Mouse (Mus musculus): ENCODE measurements at regions not wholly inside any gene's neighbourhood (a gene's known extent, or its start where the extent isn't known, plus 50 kb on each side); places are given as distances from the start of the nearest gene placed in this dataset.
A peak's percentile ranks its signal among the peaks of the same experiment; 100 is the strongest.

DNA sequence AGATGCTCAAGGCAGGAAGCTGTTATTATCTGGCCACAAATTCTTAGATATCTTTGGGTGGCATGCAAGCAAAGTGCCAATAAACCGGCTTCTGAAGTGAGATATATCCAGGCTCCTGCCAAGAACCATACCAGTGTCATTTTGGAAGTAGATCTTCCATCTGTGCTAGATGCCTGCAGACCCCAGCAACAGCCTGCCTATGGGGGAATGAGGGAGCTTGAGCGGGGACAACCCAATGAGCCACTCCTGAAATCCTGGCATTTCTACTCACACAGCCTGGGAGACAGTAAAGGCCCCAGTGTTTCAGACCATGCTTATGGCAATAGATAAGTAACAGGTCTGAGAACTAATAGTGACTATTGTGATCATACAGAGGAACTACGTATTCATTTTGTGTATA lies 109.3 kb upstream of the Smad1 start:
- Histone ChIP-seq H3K36me3 (ENCODE audit: control insufficient read depth, insufficient read depth, low read length) (no peaks in the 10 kb centered on the region), H3K4me2 (ENCODE audit: low read depth, low read length) (no peak overlapping the region), H3K9me3 (ENCODE audit: control insufficient read depth, low read length) (peaks cover 6% of the 10 kb centered on the region; the same call in 1 of the 2 replicates), H3K4me1 (ENCODE audit: control insufficient read depth, insufficient read depth, low read length) (no peaks in the 10 kb centered on the region), H3K9ac (ENCODE audit: low read depth, low read length) (no peak overlapping the region), H3K27me3 (replicated peaks; ENCODE audit: control insufficient read depth, insufficient read depth, low read length) (no peaks in the 10 kb centered on the region), H3K4me3 (ENCODE audit: low read depth, low read length) (no peak overlapping the region), H3K27ac (replicated peaks; ENCODE audit: low read depth, low read length) (no peak overlapping the region)
- 92% methylated on average over 3 of the region's 3 CpGs for WGBS
- DNase-seq (ENCODE audit: low spot score) (no peak), ATAC-seq (ENCODE audit: low read depth) (no peak)

DNA sequence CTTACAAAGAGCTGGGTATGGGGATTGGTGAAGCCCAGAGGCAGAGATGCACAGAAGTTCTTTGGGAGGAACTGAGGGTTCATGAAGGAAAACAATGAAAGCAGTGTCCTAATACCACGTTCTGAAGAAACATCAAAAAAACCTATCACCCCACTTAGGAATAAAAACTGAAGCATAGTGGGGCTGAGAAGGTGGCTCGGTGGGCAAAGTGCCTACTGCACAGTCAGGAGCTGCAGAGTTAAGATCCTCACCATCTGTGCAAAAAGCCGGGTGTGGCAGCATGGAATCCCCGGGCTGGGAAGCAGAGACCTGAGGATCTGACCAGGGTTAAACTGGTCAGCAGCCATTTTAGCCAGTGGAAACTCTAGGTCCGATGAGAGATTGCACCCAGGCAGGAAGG lies 106.1 kb upstream of the Smad1 start:
- Histone ChIP-seq H3K9me3 (ENCODE audit: control insufficient read depth, low read length) (no peaks in the 10 kb centered on the region), H3K36me3 (ENCODE audit: control insufficient read depth, insufficient read depth, low read length) (no peaks in the 10 kb centered on the region), H3K27me3 (replicated peaks; ENCODE audit: control insufficient read depth, insufficient read depth, low read length) (no peaks in the 10 kb centered on the region), H3K9ac (ENCODE audit: low read depth, low read length) (no peak overlapping the region), H3K27ac (replicated peaks; ENCODE audit: low read depth, low read length) (no peak overlapping the region), H3K4me2 (ENCODE audit: low read depth, low read length) (no peak overlapping the region), H3K4me3 (ENCODE audit: low read depth, low read length) (no peak overlapping the region), H3K4me1 (ENCODE audit: control insufficient read depth, insufficient read depth, low read length) (no peaks in the 10 kb centered on the region)
- 54% methylated on average over 5 of the region's 5 CpGs for WGBS
- ATAC-seq (ENCODE audit: low read depth) (no peak), DNase-seq (ENCODE audit: low spot score) (no peak)

DNA sequence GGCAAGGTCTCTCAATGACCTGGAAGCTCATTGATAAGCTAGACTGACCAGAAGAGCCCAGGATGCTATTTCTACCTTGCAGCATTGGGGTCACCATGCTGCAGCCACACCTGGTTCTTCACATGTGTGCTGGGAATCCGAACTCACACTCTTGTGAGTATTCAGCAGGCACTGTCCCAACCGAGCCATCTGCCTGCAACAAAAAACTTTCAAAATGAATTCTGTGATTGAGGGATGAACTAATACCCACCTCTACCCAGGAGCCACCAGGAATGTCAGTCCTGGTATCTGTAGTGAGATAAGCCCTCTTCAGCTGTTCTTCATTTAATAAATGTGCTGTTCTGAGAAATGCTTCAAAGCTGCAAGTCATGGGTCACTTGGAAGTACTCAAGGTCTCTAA lies 104.6 kb upstream of the Smad1 start:
- Histone ChIP-seq H3K9ac (ENCODE audit: low read depth, low read length) (no peak overlapping the region), H3K4me3 (ENCODE audit: low read depth, low read length) (no peak overlapping the region), H3K36me3 (ENCODE audit: control insufficient read depth, insufficient read depth, low read length) (no peaks in the 10 kb centered on the region), H3K4me1 (ENCODE audit: control insufficient read depth, insufficient read depth, low read length) (no peaks in the 10 kb centered on the region; the same call in 1 of the 2 replicates), H3K27ac (replicated peaks; ENCODE audit: low read depth, low read length) (no peak overlapping the region), H3K27me3 (replicated peaks; ENCODE audit: control insufficient read depth, insufficient read depth, low read length) (no peaks in the 10 kb centered on the region), H3K4me2 (ENCODE audit: low read depth, low read length) (no peak overlapping the region), H3K9me3 (ENCODE audit: control insufficient read depth, low read length) (no peaks in the 10 kb centered on the region)
- no peak for ATAC-seq (ENCODE audit: low read depth)
- 74% methylated on average over 2 of the region's 2 CpGs for WGBS
- DNase-seq (ENCODE audit: low spot score) = no peak

DNA sequence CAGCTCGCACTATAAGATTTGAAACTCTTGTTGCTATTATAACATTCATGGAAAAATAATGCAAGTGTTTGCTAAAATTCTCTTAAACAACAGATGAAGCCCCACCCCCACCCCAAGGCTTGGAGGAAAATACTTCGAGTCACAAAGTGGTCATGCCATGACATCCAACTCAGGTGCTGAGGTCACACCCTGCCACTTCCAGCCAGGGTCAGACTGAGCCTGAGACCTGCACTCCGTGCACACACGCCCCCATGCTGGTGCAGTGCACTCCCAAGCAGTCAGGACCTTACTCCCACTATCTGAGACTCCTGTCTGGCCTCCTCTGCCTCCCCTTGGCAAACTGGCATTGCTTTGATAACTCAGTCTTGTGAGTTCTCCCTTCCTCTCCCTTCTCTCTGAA lies 102.7 kb upstream of the Smad1 start:
- no peaks in the 10 kb centered on the region for H3K36me3 ChIP-seq (ENCODE audit: control insufficient read depth, insufficient read depth, low read length)
- H3K27me3 ChIP-seq (replicated peaks; ENCODE audit: control insufficient read depth, insufficient read depth, low read length) = no peaks in the 10 kb centered on the region
- no peak overlapping the region for H3K27ac ChIP-seq (replicated peaks; ENCODE audit: low read depth, low read length)
- no peak overlapping the region for H3K4me3 ChIP-seq (ENCODE audit: low read depth, low read length)
- peaks cover 13% of the 10 kb centered on the region; the same call in 1 of the 2 replicates for H3K4me1 ChIP-seq (ENCODE audit: control insufficient read depth, insufficient read depth, low read length)
- DNase-seq (ENCODE audit: low spot score) (no peak), ATAC-seq (ENCODE audit: low read depth) (no peak)
- H3K4me2 ChIP-seq (ENCODE audit: low read depth, low read length) = no peak overlapping the region
- no peak overlapping the region for H3K9ac ChIP-seq (ENCODE audit: low read depth, low read length)
- WGBS = 86% methylated on average over 4 of the region's 4 CpGs
- no peaks in the 10 kb centered on the region for H3K9me3 ChIP-seq (ENCODE audit: control insufficient read depth, low read length)

DNA sequence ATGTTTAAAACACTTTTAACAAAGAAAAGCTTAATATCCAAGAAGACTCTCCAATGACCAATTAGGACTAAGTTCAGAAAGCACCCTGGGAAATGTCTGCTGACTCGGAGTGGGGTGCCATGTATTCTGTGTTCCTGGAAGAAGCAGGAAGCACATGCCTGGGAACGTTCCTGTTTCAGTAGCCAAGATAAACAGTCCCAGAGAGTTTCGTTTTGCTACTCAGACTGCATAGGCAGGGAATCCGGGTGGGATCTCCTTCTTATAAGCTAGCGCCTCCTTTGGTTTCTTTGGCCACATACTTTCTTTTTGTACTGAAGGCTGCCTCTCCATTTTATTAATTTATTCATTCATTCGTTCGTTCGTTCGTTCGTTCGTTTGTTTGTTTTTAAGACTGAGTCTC lies 101.9 kb upstream of the Smad1 start:
- Histone ChIP-seq H3K9ac (ENCODE audit: low read depth, low read length) (no peak overlapping the region), H3K4me3 (ENCODE audit: low read depth, low read length) (no peak overlapping the region), H3K4me2 (ENCODE audit: low read depth, low read length) (no peak overlapping the region), H3K4me1 (ENCODE audit: control insufficient read depth, insufficient read depth, low read length) (peaks cover 13% of the 10 kb centered on the region; the same call in 1 of the 2 replicates), H3K9me3 (ENCODE audit: control insufficient read depth, low read length) (no peaks in the 10 kb centered on the region), H3K27ac (replicated peaks; ENCODE audit: low read depth, low read length) (no peak overlapping the region), H3K36me3 (ENCODE audit: control insufficient read depth, insufficient read depth, low read length) (no peaks in the 10 kb centered on the region), H3K27me3 (replicated peaks; ENCODE audit: control insufficient read depth, insufficient read depth, low read length) (no peaks in the 10 kb centered on the region)
- WGBS = 84% methylated on average over 11 of the region's 11 CpGs
- DNase-seq (ENCODE audit: low spot score) = no peak
- no peak for ATAC-seq (ENCODE audit: low read depth)

DNA sequence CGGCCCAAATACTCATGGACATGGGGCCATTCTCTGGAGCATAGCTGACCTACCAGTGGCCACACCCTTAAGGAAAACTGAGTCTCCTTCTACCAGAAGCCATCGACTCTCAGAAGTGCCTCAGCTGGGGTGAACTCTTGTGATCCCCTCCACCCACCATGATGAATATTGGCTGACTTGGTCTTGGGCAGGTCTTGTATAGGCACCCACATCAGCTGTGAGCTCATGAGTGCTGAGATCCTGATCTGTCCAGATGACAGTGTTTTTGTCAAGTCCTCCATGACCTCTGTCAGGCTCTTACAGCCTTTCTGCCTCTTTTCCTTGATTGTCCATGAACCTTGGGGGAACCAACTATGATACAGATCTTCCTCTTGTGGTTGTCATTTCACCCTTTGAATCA lies 99.9 kb upstream of the Smad1 start:
- Histone ChIP-seq H3K4me1 (ENCODE audit: control insufficient read depth, insufficient read depth, low read length) (peaks cover 13% of the 10 kb centered on the region; the same call in 1 of the 2 replicates), H3K27me3 (replicated peaks; ENCODE audit: control insufficient read depth, insufficient read depth, low read length) (no peaks in the 10 kb centered on the region), H3K9ac (ENCODE audit: low read depth, low read length) (no peak overlapping the region), H3K27ac (replicated peaks; ENCODE audit: low read depth, low read length) (no peak overlapping the region), H3K36me3 (ENCODE audit: control insufficient read depth, insufficient read depth, low read length) (no peaks in the 10 kb centered on the region), H3K4me3 (ENCODE audit: low read depth, low read length) (no peak overlapping the region), H3K4me2 (ENCODE audit: low read depth, low read length) (no peak overlapping the region), H3K9me3 (ENCODE audit: control insufficient read depth, low read length) (no peaks in the 10 kb centered on the region)
- no peak for ATAC-seq (ENCODE audit: low read depth)
- DNase-seq (ENCODE audit: low spot score) = no peak
- 89% methylated on average over 2 of the region's 2 CpGs for WGBS

DNA sequence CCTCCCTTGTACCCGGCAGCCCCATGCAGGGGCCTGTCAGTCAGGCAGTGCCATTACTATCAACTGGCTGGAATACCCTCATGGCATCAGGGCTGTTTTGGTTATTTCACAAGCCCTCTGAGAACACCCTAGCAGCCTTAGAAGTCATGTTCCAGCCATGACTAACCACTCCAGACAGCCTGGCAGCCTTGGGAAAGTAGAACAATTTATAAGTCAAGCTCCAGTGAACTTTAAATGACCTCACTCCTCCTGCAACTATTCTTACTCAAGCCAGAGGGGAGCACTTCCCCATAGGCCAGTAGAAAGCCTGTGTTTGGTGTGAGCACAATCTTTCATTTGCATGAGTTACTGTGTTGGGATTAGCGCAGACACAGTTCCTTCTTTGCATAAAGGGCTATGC lies 99.3 kb upstream of the Smad1 start:
- Histone ChIP-seq H3K4me2 (ENCODE audit: low read depth, low read length) (no peak overlapping the region), H3K36me3 (ENCODE audit: control insufficient read depth, insufficient read depth, low read length) (no peaks in the 10 kb centered on the region), H3K9me3 (ENCODE audit: control insufficient read depth, low read length) (no peaks in the 10 kb centered on the region), H3K9ac (ENCODE audit: low read depth, low read length) (no peak overlapping the region), H3K4me3 (ENCODE audit: low read depth, low read length) (no peak overlapping the region), H3K27me3 (replicated peaks; ENCODE audit: control insufficient read depth, insufficient read depth, low read length) (no peaks in the 10 kb centered on the region), H3K27ac (replicated peaks; ENCODE audit: low read depth, low read length) (no peak overlapping the region), H3K4me1 (ENCODE audit: control insufficient read depth, insufficient read depth, low read length) (peaks cover 13% of the 10 kb centered on the region; the same call in 1 of the 2 replicates)
- peak; percentile 61 for DNase-seq (ENCODE audit: low spot score)
- ATAC-seq (ENCODE audit: low read depth) = peak; percentile 22; the same call in 1 of the 2 replicates
- WGBS = 66% methylated on average over 2 of the region's 2 CpGs

DNA sequence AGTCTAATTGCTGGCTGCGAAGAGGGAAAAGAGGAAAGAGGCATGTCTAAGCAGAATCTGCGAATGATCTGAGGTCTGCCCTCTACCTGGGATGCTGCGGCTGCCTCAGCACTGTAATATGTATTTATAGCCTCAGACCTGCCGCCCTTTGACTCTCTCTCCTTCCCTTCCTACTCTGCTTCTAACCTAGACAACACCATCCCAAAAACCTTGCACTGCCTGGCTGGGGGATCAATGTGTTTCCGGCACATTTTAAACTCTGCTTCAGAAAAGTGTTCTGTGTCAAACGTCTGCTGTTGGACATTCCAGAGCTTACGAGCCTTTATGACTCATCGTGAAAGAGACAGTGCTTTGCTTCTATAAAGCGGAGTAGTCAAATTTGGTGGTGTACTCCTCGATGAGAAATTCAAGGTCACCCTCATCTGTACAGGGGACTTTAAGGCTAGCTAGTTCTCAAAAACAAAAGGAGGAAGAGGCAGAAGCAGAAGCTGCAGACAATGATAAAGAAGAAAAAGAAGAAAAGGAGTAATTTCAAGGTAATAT lies 91.9 kb upstream of the Smad1 start:
- WGBS = 56% methylated on average over 10 of the region's 10 CpGs
- Histone ChIP-seq H3K4me2 (ENCODE audit: low read depth, low read length) (no peak overlapping the region), H3K9me3 (ENCODE audit: control insufficient read depth, low read length) (no peaks in the 10 kb centered on the region), H3K27ac (replicated peaks; ENCODE audit: low read depth, low read length) (no peak overlapping the region), H3K27me3 (replicated peaks; ENCODE audit: control insufficient read depth, insufficient read depth, low read length) (no peaks in the 10 kb centered on the region), H3K9ac (ENCODE audit: low read depth, low read length) (no peak overlapping the region), H3K36me3 (ENCODE audit: control insufficient read depth, insufficient read depth, low read length) (no peaks in the 10 kb centered on the region), H3K4me1 (ENCODE audit: control insufficient read depth, insufficient read depth, low read length) (no peaks in the 10 kb centered on the region), H3K4me3 (ENCODE audit: low read depth, low read length) (no peak overlapping the region)
- ATAC-seq (ENCODE audit: low read depth) (no peak), DNase-seq (ENCODE audit: low spot score) (no peak)

DNA sequence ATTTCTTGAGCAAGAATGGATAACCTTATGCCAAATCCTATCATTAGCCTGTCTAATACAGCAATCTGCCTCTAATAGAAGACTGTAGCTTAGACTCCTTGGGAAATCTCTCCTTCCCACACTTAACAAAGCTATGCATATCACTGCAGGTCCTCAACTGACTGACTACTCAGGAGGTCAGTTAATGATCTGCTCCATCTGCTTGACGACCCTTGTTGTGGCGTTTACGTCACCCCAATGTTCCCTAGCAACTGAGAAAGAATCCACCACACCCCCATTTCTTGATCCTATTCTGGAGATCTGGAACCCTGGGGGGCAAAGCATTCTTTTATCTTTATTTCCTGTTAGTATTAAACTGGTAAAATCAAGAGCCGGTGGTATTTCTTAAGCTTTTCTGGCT lies 91.4 kb upstream of the Smad1 start:
- H3K27me3 ChIP-seq (replicated peaks; ENCODE audit: control insufficient read depth, insufficient read depth, low read length) = no peaks in the 10 kb centered on the region
- ATAC-seq (ENCODE audit: low read depth) (no peak), DNase-seq (ENCODE audit: low spot score) (no peak)
- H3K4me2 ChIP-seq (ENCODE audit: low read depth, low read length) = no peak overlapping the region
- WGBS = 58% methylated on average over 4 of the region's 4 CpGs
- H3K9ac ChIP-seq (ENCODE audit: low read depth, low read length) = no peak overlapping the region
- H3K9me3 ChIP-seq (ENCODE audit: control insufficient read depth, low read length) = no peaks in the 10 kb centered on the region
- H3K4me3 ChIP-seq (ENCODE audit: low read depth, low read length) = no peak overlapping the region
- H3K27ac ChIP-seq (replicated peaks; ENCODE audit: low read depth, low read length) = no peak overlapping the region
- H3K4me1 ChIP-seq (ENCODE audit: control insufficient read depth, insufficient read depth, low read length) = no peaks in the 10 kb centered on the region
- no peaks in the 10 kb centered on the region for H3K36me3 ChIP-seq (ENCODE audit: control insufficient read depth, insufficient read depth, low read length)

Data from embryonic facial prominence, embryonic 14.5 days (tissue).